Mouse (Mus musculus) left cerebral cortex, postnatal 36 days (tissue): ENCODE measurements around the gene Gbp2b. TPM values are rescaled to one million over a fixed set of nuclear protein-coding genes. Genes with fewer than 3 reads are reported as not detected.
"Not testable (repeated sequence)": the region's sequence is repeated elsewhere in the genome, so short reads cannot be mapped to it uniquely, and the experiment has no call there.

Experiments
- DNase-seq, 2 experiments: peaks; one replicate each; pipeline ENCODE4 v3.0.0; 2021 to 2022; ENCODE audit warnings: low spot score in 2 of 2, mixed read lengths in 1 of 2
- intact Hi-C: fragments of 180-260 bp; cut with DNase I; formaldehyde crosslinking; loops from one replicate; pipeline ENCODE4 v1.15.1; 2025
- microRNA-seq: library from miRNA; unstranded; fragments of <30 nt; microRNA quantifications from one replicate; pipeline ENCODE4 v1.2.0, GENCODE M21; 2022
- total RNA-seq, 2 experiments: library from RNA; stranded (reverse); gene quantifications; 2 replicates each; pipeline ENCODE4 v1.2.3; 2021

Gene Gbp2b
- total RNA-seq, 2 experiments from 2014 or later: not detected

DNA sequence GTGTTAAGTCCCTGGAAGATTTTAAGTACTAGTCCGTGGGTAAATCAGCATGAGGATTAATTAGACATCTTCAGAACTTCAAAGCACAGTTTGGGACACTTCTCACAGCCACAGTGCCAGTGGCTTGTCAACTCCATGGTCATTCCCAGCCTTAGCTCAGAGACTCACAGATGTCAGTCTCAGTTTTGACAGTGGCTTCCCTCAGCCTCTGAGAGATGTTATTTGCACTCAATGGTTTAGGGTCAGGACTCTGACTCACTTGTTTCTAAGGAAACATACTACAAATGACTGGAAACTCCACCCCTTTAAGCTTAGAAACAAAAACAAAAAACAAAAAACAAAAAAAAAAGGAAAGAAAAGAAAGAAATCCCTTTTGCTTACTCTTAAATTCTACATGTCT, 25.0 kb downstream of the Gbp2b start:
- no peak for DNase-seq
- intact Hi-C loops: no loop called here

DNA sequence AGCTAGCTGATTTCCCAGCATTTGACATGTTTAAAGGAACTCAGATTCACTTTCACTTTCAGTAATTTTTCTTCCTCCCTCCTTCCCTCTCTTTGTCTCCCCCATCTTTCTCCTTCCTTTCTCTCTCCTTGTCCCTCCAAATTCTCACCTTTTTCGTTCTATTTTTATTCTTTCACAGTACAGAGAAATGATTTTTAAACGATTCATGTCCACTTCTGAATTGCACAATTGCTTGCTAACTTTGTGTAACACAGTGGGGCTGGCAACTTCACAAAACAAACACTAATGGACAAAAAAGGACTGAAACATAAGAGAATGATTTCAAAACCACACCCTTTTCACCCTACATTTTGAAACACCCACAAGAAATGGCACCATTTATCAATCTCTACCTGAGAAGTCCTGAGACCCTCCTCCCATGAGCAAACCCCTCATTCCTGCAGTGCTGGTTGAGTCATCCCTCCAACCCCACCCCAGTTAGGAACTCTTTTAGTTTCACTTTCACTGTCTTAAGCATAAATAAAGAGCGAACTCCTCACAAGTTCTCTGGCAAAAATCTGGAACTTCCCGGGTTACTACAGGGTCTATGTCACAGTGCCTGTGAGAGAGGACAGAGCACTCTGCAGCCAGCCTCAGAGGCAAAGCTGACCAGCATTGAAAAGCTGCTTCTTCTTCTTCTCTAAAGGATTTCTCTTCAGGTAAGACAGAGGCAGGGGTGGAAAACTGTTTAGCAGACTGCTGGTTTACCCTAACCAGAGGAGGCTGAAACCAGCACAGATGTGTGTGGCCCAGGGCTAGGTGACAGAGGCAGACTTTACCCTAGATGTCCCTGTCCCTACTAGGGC, 25.7 kb downstream of the Gbp2b start, which contains the start of gene Gbp2:
Gene Gbp2, plus strand, starts transcription at position 492 of the 845 bp plus-strand sequence.
- intact Hi-C loops: no loop called here

GRCm38 (mm10) chr3:142620956-142621562, 26.4 kb downstream of the Gbp2b start:
- no peak for DNase-seq
- intact Hi-C loops: no loop called here

More for the DNA sequence above, 25.7 kb downstream of the Gbp2b start, which contains the start of gene Gbp2:
- DNase-seq: no peak

- intact Hi-C loops: no loop called here
- DNase-seq: no peak
These were observed 35.7 kb downstream of the Gbp2b start for GRCm38 (mm10) chr3:142630385-142630784.

- DNase-seq: peak in 1 of 2 experiments; percentile 12
- intact Hi-C loops: loop anchor here (2.0 kb wide), 1 partner anchor 69 kb away; no protein-coding TSS in a partner anchor
These were observed 45.6 kb downstream of the Gbp2b start for GRCm38 (mm10) chr3:142640201-142640600.

GRCm38 (mm10) chr3:142645949-142646348, 51.3 kb downstream of the Gbp2b start:
- peak; percentile 54 to 55 for DNase-seq
- intact Hi-C loops: loop anchor here (5.0 kb wide), 1 partner anchor 154 kb away; the partner anchor contains the start of gene Gbp5

GRCm38 (mm10) chr3:142647836-142648235, 53.2 kb downstream of the Gbp2b start:
- intact Hi-C loops: loop anchor here (5.0 kb wide), 1 partner anchor 156 kb away; the partner anchor contains the start of gene Gbp5
- not testable (repeated sequence) for DNase-seq

DNA sequence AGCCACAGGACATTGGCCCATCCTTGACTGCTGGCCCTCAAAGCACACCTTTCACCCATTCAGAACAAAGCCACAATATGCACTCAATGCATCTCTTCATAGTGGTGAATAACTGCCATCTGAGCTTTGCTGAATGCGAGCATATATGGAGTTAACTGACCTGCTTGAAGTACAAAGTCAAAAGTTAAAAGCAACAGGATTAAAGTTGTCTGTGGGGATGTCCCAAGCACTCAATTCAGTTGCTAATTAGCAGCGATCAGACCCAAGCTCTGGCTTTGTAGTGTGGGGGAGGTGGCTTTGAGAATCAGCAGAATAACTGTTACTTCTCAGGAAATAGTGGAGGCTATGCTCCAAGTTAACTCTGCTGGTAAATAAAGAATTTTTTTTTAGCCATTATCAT, 55.6 kb downstream of the Gbp2b start:
- intact Hi-C loops: no loop called here
- no peak for DNase-seq

DNA sequence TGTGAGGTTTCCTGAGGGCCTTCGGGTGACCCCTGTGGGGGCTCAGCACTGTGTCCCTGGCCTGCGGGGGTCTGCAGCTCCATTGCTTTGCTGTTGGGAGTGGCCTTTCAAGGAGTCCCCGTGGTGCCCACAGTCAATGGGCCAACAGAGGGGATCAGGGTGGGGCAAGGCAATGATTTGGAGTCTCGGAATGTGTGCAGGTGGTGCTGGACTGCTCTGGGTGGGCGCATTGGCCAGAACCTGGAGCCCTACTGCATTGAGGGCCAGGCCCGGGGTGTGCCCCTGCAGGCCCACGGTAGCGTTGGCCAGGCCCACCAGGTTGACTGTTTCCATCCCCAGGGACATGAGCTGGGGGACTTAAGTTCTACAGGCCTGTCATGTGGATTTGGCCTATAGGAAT, 70.1 kb downstream of the Gbp2b start:
- DNase-seq: no peak
- intact Hi-C loops: no loop called here

Small RNA genes within 50 kb of the gene (microRNA-seq; reads per million reads assigned to microRNA genes)
- not detected for gene Mir6381

Other genes with a start within 250 kb of the Gbp2b start
- gene Pdlim5, start 199.2 kb upstream of the Gbp2b start, total RNA-seq: 10 to 100 TPM; 16.7 to 21.0 TPM
- 1 to 10 TPM; 1.8 to 2.3 TPM for gene Gbp5, start 100.9 kb upstream of the Gbp2b start, total RNA-seq
- gene Gbp7, start 64.5 kb upstream of the Gbp2b start, total RNA-seq: 1 to 10 TPM; 2.5 to 2.7 TPM
- gene Gbp3, start 34.8 kb upstream of the Gbp2b start, total RNA-seq: 1 to 10 TPM; 3.5 to 4.1 TPM
- 1 to 10 TPM; 1.3 to 2.0 TPM for gene Gbp2, start 25.8 kb downstream of the Gbp2b start, total RNA-seq
- 1 to 10 TPM; 4.0 to 6.8 TPM for gene Kyat3, start 106.2 kb downstream of the Gbp2b start, total RNA-seq
- gene Gtf2b, start 170.2 kb downstream of the Gbp2b start, total RNA-seq: 10 to 100 TPM; 40.6 to 42.5 TPM